Mouse (Mus musculus) stomach, postnatal 0 days (tissue): ENCODE results near the gene Msi2. TPM values are rescaled to one million over a fixed set of nuclear protein-coding genes. Genes with fewer than 3 reads are reported as not detected.

ENCODE experiments used
- ATAC-seq: fragments of 200-750 bp; cut with Nextera tagmentation; 2 replicates; pipeline ENCODE4 v1.8.0; 2017; ENCODE audit not compliant: low FRiP score, low TSS enrichment
- DNase-seq: peaks from one replicate; pipeline ENCODE4 v3.0.0-alpha.2; 2016; ENCODE audit warnings: low spot score
- H3K27ac ChIP-seq: fragments of 300-500 bp; sonication (generic); replicated peaks from 2 replicates; pipeline ENCODE4 v1.5.1; 2014; ENCODE audit warnings: mild to moderate bottlenecking, control low read depth
- H3K27me3 ChIP-seq: fragments of 300-500 bp; sonication (generic); 2 replicates; pipeline ENCODE4 v1.6.1; 2014; ENCODE audit warnings: low read length; ENCODE audit not compliant: control insufficient read depth, insufficient read depth
- H3K36me3 ChIP-seq: fragments of 300-500 bp; sonication (generic); 2 replicates; pipeline ENCODE4 v1.6.1; 2014; ENCODE audit warnings: low read length, mixed read lengths; ENCODE audit not compliant: control insufficient read depth, insufficient read depth
- H3K4me1 ChIP-seq: fragments of 300-500 bp; sonication (generic); replicated peaks from 2 replicates; pipeline ENCODE4 v1.6.1; 2014; ENCODE audit warnings: antibody characterized with exemption; ENCODE audit not compliant: control insufficient read depth, insufficient read depth
- H3K4me2 ChIP-seq: fragments of 300-500 bp; sonication (generic); replicated peaks from 2 replicates; pipeline ENCODE4 v1.6.1; 2014; ENCODE audit warnings: low read depth, mild to moderate bottlenecking, control low read depth, moderate library complexity
- H3K4me3 ChIP-seq: fragments of 300-500 bp; sonication (generic); 2 replicates; pipeline ENCODE4 v1.5.1; 2014; ENCODE audit warnings: low read depth, low read length, control low read depth
- H3K9ac ChIP-seq: fragments of 300-500 bp; sonication (generic); 2 replicates; pipeline ENCODE4 v1.6.1; 2014; ENCODE audit warnings: mild to moderate bottlenecking, low read length, control low read depth, mixed read lengths
- H3K9me3 ChIP-seq: fragments of 300-500 bp; sonication (generic); 2 replicates; pipeline ENCODE4 v1.6.1; 2016; ENCODE audit warnings: low read length; ENCODE audit not compliant: control insufficient read depth
- CTCF ChIP-seq: IDR thresholded peaks from 2 replicates; pipeline ENCODE4 v1.5.1; 2016; ENCODE audit warnings: antibody characterized with exemption, low read depth, mild to moderate bottlenecking, moderate library complexity
- EP300 ChIP-seq: optimal IDR thresholded peaks from 2 replicates; pipeline ENCODE3; 2016; ENCODE audit warnings: antibody characterized with exemption
- WGBS: fragments of 180-500 bp; shearing (Covaris S2); extraction: QIAGEN DNeasy Blood & Tissue Kit; methylation state at CpG from one replicate; pipeline ENCODE4 v1.1.7; 2014; 5-methylcytosine and 5-hydroxymethylcytosine counted together
- polyA plus RNA-seq: library from polyadenylated mRNA; unstranded; fragments of >200 nt; fragmentation: Nextera tagmentation; extraction: Ambion mirVana; gene quantifications from 2 replicates; pipeline ENCODE4 v1.2.1, GENCODE M21; 2015

Msi2 gene
- polyA plus RNA-seq, 1 experiment from 2014 or later = 6.7 TPM

GRCm38 (mm10) chr11:88443291-88443690 lies 275.0 kb downstream of the Msi2 start:
- no peaks in the 10 kb centered on the region for H3K27me3 ChIP-seq
- DNase-seq (no peak), ATAC-seq (no peak)
- H3K36me3 ChIP-seq = no peaks in the 10 kb centered on the region
- H3K27ac ChIP-seq = no peak overlapping the region
- WGBS = 76% methylated on average over 8 of the region's 8 CpGs
- H3K4me3 ChIP-seq = no peak overlapping the region
- no peaks in the 10 kb centered on the region for H3K4me1 ChIP-seq
- H3K9me3 ChIP-seq = no peaks in the 10 kb centered on the region
- no peak overlapping the region for H3K4me2 ChIP-seq
- no peak for TF ChIP-seq EP300
- TF ChIP-seq CTCF = no peak
- H3K9ac ChIP-seq = no peak overlapping the region

GRCm38 (mm10) chr11:88441871-88442740 lies 276.2 kb downstream of the Msi2 start:
- WGBS = 66% methylated on average over 12 of the region's 12 CpGs
- Histone ChIP-seq H3K9me3 (no peaks in the 10 kb centered on the region), H3K4me1 (no peaks in the 10 kb centered on the region), H3K27me3 (no peaks in the 10 kb centered on the region), H3K4me3 (no peak overlapping the region), H3K36me3 (no peaks in the 10 kb centered on the region), H3K4me2 (no peak overlapping the region), H3K9ac (no peak overlapping the region), H3K27ac (no peak overlapping the region)
- DNase-seq (no peak), ATAC-seq (no peak)
- TF ChIP-seq CTCF (no peak), EP300 (no peak)

- no peaks in the 10 kb centered on the region for H3K36me3 ChIP-seq
- no peak overlapping the region for H3K4me3 ChIP-seq
- H3K4me2 ChIP-seq = no peak overlapping the region
- H3K9ac ChIP-seq = no peak overlapping the region
- no peak overlapping the region for H3K27ac ChIP-seq
- DNase-seq (no peak), ATAC-seq (no peak)
- no peaks in the 10 kb centered on the region for H3K4me1 ChIP-seq
- H3K9me3 ChIP-seq = no peaks in the 10 kb centered on the region
- 88% methylated on average over 3 of the region's 3 CpGs for WGBS
- no peak for TF ChIP-seq CTCF
- no peak for TF ChIP-seq EP300
- no peaks in the 10 kb centered on the region for H3K27me3 ChIP-seq
Observed at GRCm38 (mm10) chr11:88438659-88439058, 279.7 kb downstream of the Msi2 start.

- Histone ChIP-seq H3K4me1 (no peaks in the 10 kb centered on the region), H3K27ac (no peak overlapping the region), H3K4me3 (no peak overlapping the region), H3K36me3 (no peaks in the 10 kb centered on the region), H3K9me3 (no peaks in the 10 kb centered on the region), H3K9ac (no peak overlapping the region), H3K4me2 (no peak overlapping the region), H3K27me3 (no peaks in the 10 kb centered on the region)
- 92% methylated on average over 2 of the region's 2 CpGs for WGBS
- TF ChIP-seq CTCF (no peak), EP300 (no peak)
- ATAC-seq (no peak), DNase-seq (no peak)
Observed at GRCm38 (mm10) chr11:88436596-88436995, 281.7 kb downstream of the Msi2 start.

- DNase-seq = no peak
- H3K27me3 ChIP-seq = no peaks in the 10 kb centered on the region
- H3K9ac ChIP-seq = no peak overlapping the region
- H3K4me2 ChIP-seq = no peak overlapping the region
- no peaks in the 10 kb centered on the region for H3K36me3 ChIP-seq
- no peaks in the 10 kb centered on the region for H3K4me1 ChIP-seq
- H3K27ac ChIP-seq = no peak overlapping the region
- no peak overlapping the region for H3K4me3 ChIP-seq
- 88% methylated on average over 6 of the region's 6 CpGs for WGBS
- H3K9me3 ChIP-seq = no peaks in the 10 kb centered on the region
- no peak for ATAC-seq
- TF ChIP-seq EP300 (no peak), CTCF (no peak)
Observed at GRCm38 (mm10) chr11:88435543-88435942, 282.8 kb downstream of the Msi2 start.
